Mouse (Mus musculus) heart, postnatal 10 days (tissue): Measurements from ENCODE around the gene Cox20. TPM values are rescaled to one million over a fixed set of nuclear protein-coding genes. Genes with fewer than 3 reads are reported as not detected.
"Not testable (repeated sequence)": the region's sequence is repeated elsewhere in the genome, so short reads cannot be mapped to it uniquely, and the experiment has no call there.

ENCODE experiments used
- DNase-seq, 2 experiments: peaks; one replicate each; pipeline ENCODE4 v3.0.0; 2021
- intact Hi-C: fragments of 180-260 bp; cut with DNase I; formaldehyde crosslinking; loops from one replicate; pipeline ENCODE4 v1.15.1; 2025
- microRNA-seq, 2 experiments: library from miRNA; unstranded; fragments of <30 nt; microRNA quantifications; one replicate each; pipeline ENCODE4 v1.2.0; 2022
- total RNA-seq, 2 experiments: library from RNA; stranded (reverse); gene quantifications; 2 replicates each; pipeline ENCODE4 v1.2.3; 2021

Gene Cox20
- total RNA-seq, 2 experiments from 2014 or later = 128 to 134 TPM

DNA sequence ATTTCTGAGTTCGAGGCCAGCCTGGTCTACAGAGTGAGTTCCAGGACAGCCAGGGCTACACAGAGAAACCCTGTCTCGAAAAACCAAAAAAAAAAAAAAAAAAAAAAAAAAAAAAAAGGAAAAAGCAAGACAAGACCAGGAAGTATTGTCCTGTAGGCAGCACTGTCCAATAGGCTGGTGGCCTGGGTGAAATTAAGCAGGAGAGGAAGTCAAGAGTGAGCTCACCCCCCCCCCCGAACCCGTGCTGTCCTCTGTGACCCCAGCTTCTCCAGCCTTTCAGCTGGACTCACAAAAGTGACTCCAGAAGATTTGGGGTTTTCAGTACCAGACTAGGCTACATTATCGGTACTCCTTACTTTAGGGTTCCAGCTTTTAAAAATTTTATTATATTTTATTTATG, 23.7 kb downstream of the Cox20 start:
- intact Hi-C loops = no loop called here

GRCm38 (mm10) chr1:178344071-178344805, 25.3 kb downstream of the Cox20 start:
- intact Hi-C loops, DNase-seq: not testable (repeated sequence)

More for the DNA sequence above, 23.7 kb downstream of the Cox20 start:
- DNase-seq = no peak

GRCm38 (mm10) chr1:178350792-178351191, 31.9 kb downstream of the Cox20 start:
- intact Hi-C loops = no loop called here
- DNase-seq = no peak

GRCm38 (mm10) chr1:178351643-178352042, 32.7 kb downstream of the Cox20 start:
- intact Hi-C loops = no loop called here
- DNase-seq = no peak

DNA sequence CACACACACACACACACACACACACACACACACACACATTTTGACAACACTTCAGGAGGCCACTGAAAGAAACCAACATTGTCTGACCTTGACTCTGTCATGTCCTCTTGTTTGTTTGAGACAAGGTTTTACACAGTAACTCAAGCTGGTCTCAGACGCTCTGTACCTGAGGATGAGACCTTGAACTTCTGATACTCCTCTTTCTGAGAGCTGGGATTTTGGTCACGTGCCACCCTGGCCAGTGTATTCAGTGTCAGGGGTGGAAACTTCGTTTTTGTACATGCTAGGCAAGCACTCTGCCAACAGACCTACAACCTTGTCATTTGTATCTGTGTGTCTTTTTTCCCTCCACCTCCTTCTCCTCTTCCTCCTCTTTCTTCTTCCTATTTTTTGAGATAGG, 35.6 kb downstream of the Cox20 start:
- intact Hi-C loops = no loop called here
- DNase-seq = no peak

DNA sequence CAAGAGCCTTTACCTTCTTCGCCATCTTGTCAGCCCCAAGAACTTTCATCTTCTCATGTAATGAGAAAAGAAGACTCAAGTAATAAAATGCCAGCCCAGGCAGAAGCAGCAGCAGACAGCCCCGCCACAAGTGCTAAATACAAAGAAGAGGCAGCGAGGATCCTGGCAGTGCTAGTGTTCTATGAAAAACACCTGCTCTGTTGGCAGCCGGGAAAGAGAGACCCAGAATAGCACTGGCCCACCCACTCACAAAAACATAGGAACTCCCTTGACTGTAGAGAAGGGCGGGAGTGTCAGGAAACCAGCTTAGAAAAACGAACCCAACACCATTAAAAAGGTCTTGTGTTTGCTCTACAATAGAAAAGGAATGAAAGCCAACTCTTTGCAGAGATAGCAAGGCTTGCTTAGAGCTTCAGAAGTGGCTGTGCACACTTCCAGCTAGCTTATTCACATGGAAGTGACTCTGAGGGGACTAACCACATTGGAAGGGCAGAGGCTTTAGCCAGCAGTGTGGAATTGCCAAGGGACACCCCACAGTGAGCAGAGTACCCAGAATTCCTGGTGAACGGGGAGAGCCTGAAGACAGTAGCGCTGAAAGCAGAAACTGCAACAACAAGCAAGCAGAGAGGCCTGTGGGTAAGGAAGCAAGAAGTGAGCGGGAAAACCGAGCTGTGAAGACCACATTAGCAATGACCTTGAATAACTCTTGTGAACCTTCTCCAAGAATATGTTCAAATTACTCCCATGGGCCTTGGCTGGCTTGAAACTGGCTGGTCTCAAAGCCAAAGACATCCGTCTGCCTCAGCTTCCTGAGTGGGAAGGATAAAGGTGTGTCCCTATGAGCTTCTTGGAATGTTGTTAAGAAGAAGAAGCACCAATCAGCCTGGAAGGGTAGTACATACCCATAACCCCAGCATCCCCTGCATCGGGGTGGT, 39.1 kb downstream of the Cox20 start:
- peak in 1 of 2 experiments; percentile 18 for DNase-seq
- intact Hi-C loops = no loop called here

- no peak for DNase-seq
- intact Hi-C loops = no loop called here
Observed at GRCm38 (mm10) chr1:178360264-178360663, 41.3 kb downstream of the Cox20 start.

DNA sequence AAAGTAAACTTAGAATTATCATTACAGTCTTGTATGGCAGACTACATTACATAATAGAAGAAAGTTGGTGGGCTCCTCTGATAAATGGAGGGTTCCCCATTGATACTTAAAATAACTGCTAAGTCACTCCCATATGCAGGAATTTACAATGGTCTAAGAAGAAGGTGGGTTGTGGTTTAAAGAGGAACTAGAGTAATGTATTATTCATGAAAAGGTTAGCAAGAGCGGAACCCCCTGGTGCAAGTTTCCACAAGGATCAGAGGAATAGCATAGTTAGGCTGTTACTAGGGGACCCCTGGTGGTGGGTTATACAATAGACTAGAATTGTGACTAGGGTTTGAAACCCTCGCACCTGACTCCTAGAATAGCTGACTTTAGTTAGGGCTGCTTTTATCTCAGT, 41.8 kb downstream of the Cox20 start:
- DNase-seq = no peak
- intact Hi-C loops = no loop called here

GRCm38 (mm10) chr1:178365171-178365570, 46.2 kb downstream of the Cox20 start:
- intact Hi-C loops = loop anchor here (5.0 kb wide), 1 partner anchor 82 kb away; no protein-coding TSS in a partner anchor
- no peak for DNase-seq

GRCm38 (mm10) chr1:178368121-178368520, 49.2 kb downstream of the Cox20 start:
- peak in 1 of 2 experiments; percentile 23 for DNase-seq
- intact Hi-C loops = loop anchor here (2.0 to 5.0 kb wide), 3 partner anchors 29 to 79 kb away; partner anchors contain the start of gene Cox20

DNA sequence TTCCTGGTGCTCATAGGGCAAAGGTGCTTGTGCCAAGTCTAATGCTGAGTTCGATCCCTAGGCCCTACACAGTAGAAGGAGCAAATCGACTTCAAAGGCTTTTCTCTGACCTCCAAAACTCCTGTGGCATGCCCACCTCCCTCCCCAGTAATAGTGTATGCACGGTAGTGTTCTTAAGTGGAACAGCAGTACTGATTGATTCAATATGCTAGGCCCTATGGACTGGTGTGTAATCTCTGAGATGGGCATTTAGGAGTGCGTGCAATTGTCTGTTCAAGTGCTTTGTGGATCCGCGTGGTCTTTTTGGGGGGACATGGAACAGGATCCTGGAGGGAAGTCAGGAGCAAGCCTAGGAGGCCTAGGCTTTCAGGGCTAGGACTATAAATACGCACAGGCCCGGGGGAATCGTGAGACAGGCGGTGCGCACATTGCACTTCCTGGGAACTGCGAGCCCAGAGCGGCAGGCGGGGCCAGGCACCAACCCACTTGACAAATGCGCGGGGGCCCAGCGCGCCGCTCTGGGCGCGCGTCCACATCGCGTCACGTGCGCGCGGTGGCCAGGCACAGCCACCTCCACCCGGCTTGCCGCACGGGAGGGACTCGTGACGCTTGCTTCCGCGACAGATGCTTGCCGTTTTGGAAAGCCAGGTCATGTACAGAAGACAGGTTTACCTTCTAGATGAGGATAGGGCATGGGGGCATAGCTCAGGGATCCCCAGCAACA, 49.8 kb downstream of the Cox20 start:
- DNase-seq = peak; percentile 94 to 95
- intact Hi-C loops = loop anchor here (1.0 to 5.0 kb wide), 4 partner anchors 30 to 79 kb away; partner anchors contain the start of genes Cox20 and Efcab2

GRCm38 (mm10) chr1:178369272-178369651, 50.3 kb downstream of the Cox20 start:
- DNase-seq = peak in 1 of 2 experiments; percentile 59
- intact Hi-C loops = loop anchor here (1.0 to 5.0 kb wide), 4 partner anchors 30 to 78 kb away; partner anchors contain the start of genes Cox20 and Efcab2

Small RNAs within 50 kb of the gene (microRNA-seq; reads per million reads assigned to microRNA genes)
- gene Gm27458 = 0 reads per million in 2 experiments

Other genes starting within 250 kb of the Cox20 start
- 10 to 100 TPM; 23.3 to 27.0 TPM for gene Desi2, start 131.7 kb upstream of the Cox20 start, total RNA-seq
- gene Hnrnpu, start 18.7 kb downstream of the Cox20 start, total RNA-seq = 100 to 1,000 TPM; 258 to 270 TPM
- gene Efcab2, start 87.0 kb downstream of the Cox20 start, total RNA-seq = 10 to 100 TPM; 25.3 to 27.8 TPM
- 10 to 100 TPM; 10.9 to 12.9 TPM for gene Kif26b, start 210.0 kb downstream of the Cox20 start, total RNA-seq